Mouse (Mus musculus) lung, postnatal 0 days (tissue): ENCODE data around the gene Gpc6. TPM values are rescaled to one million over a fixed set of nuclear protein-coding genes. Genes with fewer than 3 reads are reported as not detected.

Experiments used
- ATAC-seq: fragments of 200-750 bp; cut with Nextera tagmentation; 2 replicates; pipeline ENCODE4 v1.8.0; 2017; ENCODE audit warnings: moderate library complexity
- DNase-seq: peaks from one replicate; pipeline ENCODE4 v3.0.0-alpha.2; 2016; ENCODE audit warnings: low spot score
- H3K27ac ChIP-seq: fragments of 300-500 bp; sonication (generic); 2 replicates; pipeline ENCODE4 v1.5.1; 2014; ENCODE audit warnings: antibody characterized with exemption, mild to moderate bottlenecking, low read length, mixed read lengths
- H3K27me3 ChIP-seq: fragments of 300-500 bp; sonication (generic); replicated peaks from 2 replicates; pipeline ENCODE4 v1.6.1; 2014; ENCODE audit warnings: low read length, mixed read lengths; ENCODE audit not compliant: insufficient read depth
- H3K36me3 ChIP-seq: fragments of 300-500 bp; sonication (generic); 2 replicates; pipeline ENCODE4 v1.6.1; 2014; ENCODE audit warnings: low read length, mixed read lengths; ENCODE audit not compliant: insufficient read depth
- H3K4me1 ChIP-seq: fragments of 300-500 bp; sonication (generic); 2 replicates; pipeline ENCODE4 v1.6.1; 2014; ENCODE audit warnings: antibody characterized with exemption, low read depth, low read length, mixed read lengths; ENCODE audit not compliant: insufficient read depth
- H3K4me2 ChIP-seq: fragments of 300-500 bp; sonication (generic); replicated peaks from 2 replicates; pipeline ENCODE4 v1.6.1; 2014; ENCODE audit warnings: low read depth, mild to moderate bottlenecking, low read length, moderate library complexity, mixed read lengths
- H3K4me3 ChIP-seq: fragments of 300-500 bp; sonication (generic); 2 replicates; pipeline ENCODE4 v1.5.1; 2014; ENCODE audit warnings: low read depth, low read length
- H3K9ac ChIP-seq: fragments of 300-500 bp; sonication (generic); replicated peaks from 2 replicates; pipeline ENCODE4 v1.6.1; 2014; ENCODE audit warnings: low read depth, mild to moderate bottlenecking
- H3K9me3 ChIP-seq: fragments of 300-500 bp; sonication (generic); 2 replicates; pipeline ENCODE4 v1.6.1; 2016; ENCODE audit warnings: low read length, mixed read lengths
- CTCF ChIP-seq: IDR thresholded peaks from 2 replicates; pipeline ENCODE4 v1.5.1; 2016; ENCODE audit warnings: antibody characterized with exemption, mild to moderate bottlenecking
- EP300 ChIP-seq: IDR thresholded peaks from 2 replicates; pipeline ENCODE4 v1.6.1; 2016; ENCODE audit warnings: antibody characterized with exemption, mild to moderate bottlenecking, control low read depth
- WGBS: fragments of 180-500 bp; shearing (Covaris S2); extraction: QIAGEN DNeasy Blood & Tissue Kit; methylation state at CpG from one replicate; pipeline ENCODE4 v1.1.7; 2014; 5-methylcytosine and 5-hydroxymethylcytosine counted together
- polyA plus RNA-seq: library from polyadenylated mRNA; unstranded; fragments of >200 nt; fragmentation: Nextera tagmentation; extraction: Ambion mirVana; gene quantifications from 2 replicates; pipeline ENCODE4 v1.2.1, GENCODE M21; 2015

The Gpc6 gene
- polyA plus RNA-seq, 1 experiment from 2014 or later = 3.1 TPM

DNA sequence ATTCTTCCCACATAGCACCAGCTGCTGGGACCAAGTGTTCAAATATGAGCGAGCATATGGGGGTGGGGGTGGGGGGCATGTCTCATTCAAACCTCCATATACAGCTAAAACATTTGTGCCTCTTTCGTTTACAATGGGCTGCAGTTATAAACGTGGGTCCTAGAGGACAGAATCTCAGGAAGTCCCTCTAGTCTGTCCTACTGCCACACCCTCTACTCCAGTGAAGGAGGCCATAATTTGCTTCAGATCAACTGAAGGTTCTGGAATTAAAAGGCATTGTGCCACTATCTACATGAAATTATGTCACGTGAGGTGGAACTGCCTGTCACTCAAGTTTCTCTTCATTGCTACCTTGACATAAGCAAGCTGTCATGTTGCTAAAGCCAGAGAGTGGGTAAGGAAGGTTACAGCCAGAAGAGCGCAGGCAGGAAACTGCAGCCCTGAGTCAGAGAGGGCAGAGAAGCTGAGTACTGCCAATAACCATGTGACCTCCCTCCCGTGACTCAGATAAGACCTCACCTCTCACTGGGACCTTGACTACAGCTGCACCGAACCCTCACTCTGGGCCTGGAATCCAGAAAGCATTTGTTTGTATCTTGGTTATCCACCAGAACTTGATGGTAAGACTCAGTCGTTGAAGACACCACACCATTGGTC is 1067.6 kb downstream of the Gpc6 start:
- H3K4me2 ChIP-seq = no peak overlapping the region
- no peak for TF ChIP-seq CTCF
- TF ChIP-seq EP300 = no peak
- no peaks in the 10 kb centered on the region for H3K9me3 ChIP-seq
- 58% methylated on average over 8 of the region's 8 CpGs for WGBS
- no peaks in the 10 kb centered on the region for H3K4me1 ChIP-seq
- H3K27me3 ChIP-seq = no peaks in the 10 kb centered on the region
- ATAC-seq (no peak), DNase-seq (no peak)
- no peak overlapping the region for H3K4me3 ChIP-seq
- no peak overlapping the region for H3K9ac ChIP-seq
- no peak overlapping the region for H3K27ac ChIP-seq
- no peaks in the 10 kb centered on the region for H3K36me3 ChIP-seq

DNA sequence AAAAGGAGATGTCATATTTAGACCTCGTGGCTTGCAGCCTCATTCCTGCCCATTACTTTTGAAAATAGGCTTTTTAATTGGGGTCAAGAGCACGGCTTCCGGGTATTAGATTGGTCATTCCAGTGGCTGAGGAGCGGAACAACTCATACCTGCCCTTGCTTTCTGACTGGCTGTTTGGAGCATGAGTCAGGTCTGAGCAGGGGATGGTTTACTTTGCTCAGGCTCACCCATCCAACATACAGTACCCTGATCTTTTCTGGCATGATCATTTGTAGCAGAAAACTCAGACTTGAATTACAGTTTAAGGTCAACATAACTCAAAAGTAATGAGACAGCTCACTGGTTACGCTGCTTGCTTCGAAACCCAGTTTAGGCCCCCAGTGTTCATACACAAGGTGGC is 1068.7 kb downstream of the Gpc6 start:
- no peaks in the 10 kb centered on the region for H3K27me3 ChIP-seq
- H3K27ac ChIP-seq = no peak overlapping the region
- no peaks in the 10 kb centered on the region for H3K9me3 ChIP-seq
- H3K4me2 ChIP-seq = no peak overlapping the region
- TF ChIP-seq EP300 (no peak), CTCF (no peak)
- no peak overlapping the region for H3K4me3 ChIP-seq
- DNase-seq (no peak), ATAC-seq (no peak)
- no peaks in the 10 kb centered on the region for H3K4me1 ChIP-seq
- 83% methylated on average over 6 of the region's 6 CpGs for WGBS
- H3K9ac ChIP-seq = no peak overlapping the region
- no peaks in the 10 kb centered on the region for H3K36me3 ChIP-seq

DNA sequence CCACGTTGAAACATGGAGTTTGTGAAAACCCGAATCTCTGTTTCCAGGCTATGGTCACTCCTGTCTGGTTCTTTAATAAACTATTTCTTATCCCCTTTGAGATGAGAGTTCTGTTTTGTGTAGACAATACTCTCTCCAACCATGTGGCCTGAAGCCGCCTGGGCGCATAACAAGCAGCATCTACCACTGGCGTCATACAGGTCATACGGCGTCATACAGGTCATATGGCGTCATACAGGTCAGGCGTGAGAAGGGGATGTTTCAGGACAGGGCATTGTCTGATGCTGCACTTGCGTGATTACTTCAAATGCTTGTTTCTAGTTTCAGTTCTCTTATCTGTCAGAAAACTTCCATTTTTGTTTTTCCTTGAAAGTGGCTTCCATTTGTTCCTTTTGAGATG is 1079.3 kb downstream of the Gpc6 start:
- WGBS = 87% methylated on average over 10 of the region's 10 CpGs
- Histone ChIP-seq H3K27me3 (no peaks in the 10 kb centered on the region), H3K4me2 (no peak overlapping the region), H3K9me3 (no peaks in the 10 kb centered on the region), H3K4me3 (no peak overlapping the region), H3K27ac (no peak overlapping the region), H3K4me1 (peaks cover 7% of the 10 kb centered on the region; the same call in 1 of the 2 replicates), H3K9ac (no peak overlapping the region), H3K36me3 (no peaks in the 10 kb centered on the region)
- no peak for ATAC-seq
- no peak for DNase-seq
- no peak for TF ChIP-seq EP300
- TF ChIP-seq CTCF = no peak

DNA sequence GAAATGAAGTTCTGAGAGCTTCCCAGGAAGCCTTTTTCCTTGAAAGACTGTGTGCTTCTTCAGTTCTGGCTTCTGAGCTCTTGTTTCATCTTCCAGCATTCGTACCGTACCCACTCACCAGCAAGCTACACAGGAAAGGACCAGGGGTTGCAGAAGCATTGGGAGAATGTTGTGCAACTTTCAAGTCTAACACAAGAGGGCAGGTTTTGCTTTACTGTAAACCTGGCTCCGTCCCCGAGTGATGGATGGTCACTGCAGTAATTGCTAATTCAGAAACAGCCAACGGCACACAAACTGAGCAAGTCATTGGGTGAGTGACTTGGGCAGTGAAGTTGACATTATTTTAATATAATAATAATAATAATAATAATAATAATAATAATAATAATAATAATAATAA is 1080.6 kb downstream of the Gpc6 start:
- peak; percentile 82 for DNase-seq
- no peaks in the 10 kb centered on the region for H3K27me3 ChIP-seq
- peak; percentile 29; the same call in 1 of the 2 replicates for ATAC-seq
- no peak overlapping the region for H3K4me2 ChIP-seq
- no peak for TF ChIP-seq EP300
- TF ChIP-seq CTCF = peak; percentile 85
- H3K27ac ChIP-seq = no peak overlapping the region
- H3K9me3 ChIP-seq = no peaks in the 10 kb centered on the region
- peaks cover 7% of the 10 kb centered on the region; the same call in 1 of the 2 replicates for H3K4me1 ChIP-seq
- H3K4me3 ChIP-seq = no peak overlapping the region
- no peaks in the 10 kb centered on the region for H3K36me3 ChIP-seq
- WGBS = 10% methylated on average over 5 of the region's 5 CpGs
- no peak overlapping the region for H3K9ac ChIP-seq

DNA sequence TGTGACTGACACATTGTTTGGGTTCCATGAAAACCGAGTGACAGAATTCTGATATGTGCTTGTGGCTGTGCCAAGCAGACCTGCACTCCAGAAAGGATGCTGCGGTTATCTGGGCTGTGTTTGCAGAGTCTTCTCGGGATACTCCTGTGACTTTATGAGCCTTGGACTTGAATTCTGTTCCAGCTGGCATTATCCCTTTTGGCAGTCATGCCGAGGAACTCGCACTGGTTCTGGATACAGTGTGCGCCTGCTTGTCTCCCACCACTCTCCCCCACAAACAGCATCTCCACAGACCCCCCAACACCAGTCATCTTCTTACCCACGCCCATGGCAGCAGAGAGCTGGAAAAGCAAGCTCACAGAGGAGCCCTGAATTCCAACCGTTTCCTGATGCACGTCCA is 1084.4 kb downstream of the Gpc6 start:
- H3K27ac ChIP-seq = no peak overlapping the region
- ATAC-seq (no peak), DNase-seq (no peak)
- WGBS = 63% methylated on average over 9 of the region's 9 CpGs
- H3K4me1 ChIP-seq = no peaks in the 10 kb centered on the region
- no peaks in the 10 kb centered on the region for H3K27me3 ChIP-seq
- TF ChIP-seq EP300 (no peak), CTCF (no peak)
- H3K4me2 ChIP-seq = no peak overlapping the region
- no peak overlapping the region for H3K4me3 ChIP-seq
- no peak overlapping the region for H3K9ac ChIP-seq
- H3K36me3 ChIP-seq = no peaks in the 10 kb centered on the region
- H3K9me3 ChIP-seq = no peaks in the 10 kb centered on the region

DNA sequence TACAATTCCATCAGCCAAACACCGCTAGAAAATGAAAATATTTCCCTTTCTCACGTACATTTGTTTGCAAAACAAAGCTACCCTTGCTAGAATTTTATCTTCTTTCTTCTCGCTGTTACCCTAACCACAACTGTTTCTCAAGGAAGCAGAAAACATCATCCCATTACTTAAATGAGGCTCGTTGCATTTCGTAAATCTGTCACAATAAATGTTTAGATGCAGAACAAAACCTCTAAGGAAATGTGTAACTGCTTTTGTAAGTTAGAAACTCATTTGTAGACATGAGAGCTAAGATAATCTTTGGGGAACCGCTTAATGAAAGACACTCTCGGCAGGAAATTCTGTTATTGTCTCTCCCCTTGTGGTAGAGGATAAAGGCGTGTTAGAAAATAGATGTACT is 1088.1 kb downstream of the Gpc6 start:
- Histone ChIP-seq H3K4me3 (no peak overlapping the region), H3K27me3 (no peaks in the 10 kb centered on the region), H3K36me3 (no peaks in the 10 kb centered on the region), H3K4me1 (no peaks in the 10 kb centered on the region), H3K9me3 (no peaks in the 10 kb centered on the region), H3K4me2 (no peak overlapping the region), H3K9ac (no peak overlapping the region), H3K27ac (no peak overlapping the region)
- 71% methylated on average over 8 of the region's 8 CpGs for WGBS
- no peak for TF ChIP-seq CTCF
- TF ChIP-seq EP300 = no peak
- DNase-seq = no peak
- ATAC-seq = no peak

DNA sequence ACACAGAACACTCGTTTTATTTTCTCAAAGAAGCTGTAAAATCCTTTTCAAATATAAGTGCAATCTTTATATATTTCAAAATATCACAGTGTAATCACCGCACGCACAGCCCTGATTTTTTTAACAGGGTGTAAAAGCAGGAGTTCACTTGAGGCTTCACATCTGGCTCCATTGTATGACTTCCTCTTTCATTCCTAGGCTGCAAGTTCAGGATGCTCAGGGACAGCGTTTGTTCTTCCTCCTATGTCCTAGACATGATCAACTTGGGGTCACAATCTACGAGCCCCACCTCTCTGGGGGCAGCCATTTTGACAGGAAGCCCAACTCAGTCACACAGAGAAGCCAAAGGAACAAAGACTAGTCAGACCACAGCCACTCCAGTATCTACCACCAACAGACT is 1094.2 kb downstream of the Gpc6 start:
- WGBS = 60% methylated on average over 5 of the region's 5 CpGs
- H3K27ac ChIP-seq = no peak overlapping the region
- no peaks in the 10 kb centered on the region for H3K27me3 ChIP-seq
- no peaks in the 10 kb centered on the region for H3K9me3 ChIP-seq
- no peak overlapping the region for H3K4me3 ChIP-seq
- H3K4me1 ChIP-seq = no peaks in the 10 kb centered on the region
- H3K9ac ChIP-seq = no peak overlapping the region
- no peak for ATAC-seq
- TF ChIP-seq EP300 = no peak
- no peak for TF ChIP-seq CTCF
- no peak overlapping the region for H3K4me2 ChIP-seq
- DNase-seq = no peak
- H3K36me3 ChIP-seq = no peaks in the 10 kb centered on the region
